In the genomic region with DNA sequence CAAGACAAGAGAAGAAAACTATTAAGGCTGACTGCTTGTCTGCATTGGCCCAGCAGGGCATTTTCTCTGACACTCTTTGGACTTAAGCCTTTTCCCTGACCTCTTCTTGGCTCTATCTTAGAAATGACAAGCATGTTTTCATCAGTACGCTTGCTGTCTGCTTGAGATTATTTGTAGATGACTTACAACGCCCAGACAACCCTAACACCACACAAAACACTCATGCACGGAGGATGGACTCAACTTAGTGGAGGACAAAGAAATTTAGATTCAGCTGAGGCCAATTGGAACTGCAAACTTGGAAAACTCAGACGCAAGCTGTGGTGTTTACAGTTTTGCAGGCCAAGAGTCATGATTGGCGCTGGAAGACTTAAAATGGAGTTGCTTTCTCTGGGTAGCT, we compare ENCODE assay signal across 32 mouse cellular contexts. TPM values are rescaled to one million over a fixed set of nuclear protein-coding genes. Genes with fewer than 3 reads are reported as not detected.
DNase-seq lines count a peak whose midpoint lies in the region; ATAC-seq and TF ChIP-seq lines count a peak whose summit lies in the region.
"Had no signal": no experiment of that assay in that cellular context is flagged by ENCODE, and none has a peak within 500 bp of the region (broad histone marks: within the 10 kb centered on the region; RNA-seq: fewer than 3 reads in every experiment).

No protein-coding gene starts in this region.

- no peaks in the 10 kb centered on the region for H3K9me3 ChIP-seq in forebrain, postnatal 0 days (ENCODE audit: low read length)
- no peaks in the 10 kb centered on the region for H3K9me3 ChIP-seq in forebrain, embryonic 16.5 days (ENCODE audit: control insufficient read depth, low read length)
- H3K9me3 ChIP-seq in hindbrain, embryonic 16.5 days (ENCODE audit: control insufficient read depth, low read length): peaks cover 2% of the 10 kb centered on the region; the same call in 1 of the 2 replicates
- H3K9me3 ChIP-seq in hindbrain, embryonic 13.5 days: peaks cover 4% of the 10 kb centered on the region; the same call in 1 of the 2 replicates
- H3K9me3 ChIP-seq: kidney, embryonic 15.5 days; limb, embryonic 12.5 days; midbrain, embryonic 12.5 days; neural tube, embryonic 13.5 days; stomach, embryonic 15.5 days had no signal

- no peaks in the 10 kb centered on the region; the same call in 1 of the 2 replicates for H3K4me1 ChIP-seq in forebrain, postnatal 0 days (ENCODE audit: insufficient read depth)
- H3K4me1 ChIP-seq in forebrain, embryonic 16.5 days (replicated peaks; ENCODE audit: control insufficient read depth, insufficient read depth, low read length): peaks cover 13% of the 10 kb centered on the region
- peaks cover 4% of the 10 kb centered on the region; the same call in 1 of the 2 replicates for H3K4me1 ChIP-seq in hindbrain, embryonic 16.5 days (ENCODE audit: control insufficient read depth, insufficient read depth, low read depth, low read length)
- peaks cover 22% of the 10 kb centered on the region for H3K4me1 ChIP-seq in hindbrain, embryonic 13.5 days (replicated peaks)

- no peaks in the 10 kb centered on the region for H3K36me3 ChIP-seq in forebrain, postnatal 0 days (ENCODE audit: insufficient read depth)
- H3K36me3 ChIP-seq in forebrain, embryonic 16.5 days (ENCODE audit: control insufficient read depth, insufficient read depth): no peaks in the 10 kb centered on the region
- H3K36me3 ChIP-seq in hindbrain, embryonic 16.5 days (ENCODE audit: control insufficient read depth, insufficient read depth, low read length): no peaks in the 10 kb centered on the region
- H3K36me3 ChIP-seq in hindbrain, embryonic 13.5 days: no peaks in the 10 kb centered on the region
- H3K36me3 ChIP-seq: kidney, embryonic 15.5 days; limb, embryonic 12.5 days; midbrain, embryonic 12.5 days; neural tube, embryonic 13.5 days; stomach, embryonic 15.5 days had no signal

- no peak overlapping the region for H3K4me2 ChIP-seq in forebrain, postnatal 0 days (ENCODE audit: low read depth)
- H3K4me2 ChIP-seq in forebrain, embryonic 16.5 days (ENCODE audit: low read length): no peak overlapping the region
- no peak overlapping the region for H3K4me2 ChIP-seq in hindbrain, embryonic 16.5 days (ENCODE audit: low read length)
- H3K4me2 ChIP-seq in hindbrain, embryonic 13.5 days: no peak overlapping the region
- H3K4me2 ChIP-seq: kidney, embryonic 15.5 days; limb, embryonic 12.5 days; midbrain, embryonic 12.5 days; neural tube, embryonic 13.5 days; stomach, embryonic 15.5 days had no signal

- no peak for DNase-seq in forebrain, postnatal 0 days
- peak; percentile 50 for DNase-seq in Muller cell, postnatal 12 days (ENCODE audit: inconsistent ontology term)
- DNase-seq in lung, postnatal 10 days: peak; percentile 71
- no peak for DNase-seq in ovary, adult 18-20 months (ENCODE audit: low spot score)
- no peak for DNase-seq in layer of hippocampus, postnatal 25 days (ENCODE audit: extremely low spot score in 1 of 2, low spot score in 1 of 2)
- DNase-seq: adrenal gland, postnatal 36 days; cerebellum, adult 11-12 months; cerebellum, postnatal 36 days; right cerebral cortex, postnatal 14 days; spleen, adult 18-20 months had no signal

- TF ChIP-seq CTCF in forebrain, postnatal 0 days (IDR thresholded peaks at IDR 0.05; ENCODE audit: low read depth): no peak

- whole genome bisulfite sequencing in forebrain, postnatal 0 days: 60% methylated on average over 5 of the region's 5 CpGs
- 77% methylated on average over 5 of the region's 5 CpGs for WGBS in forebrain, embryonic 16.5 days
- WGBS in hindbrain, embryonic 16.5 days: 56% methylated on average over 5 of the region's 5 CpGs
- WGBS in hindbrain, embryonic 13.5 days: 72% methylated on average over 5 of the region's 5 CpGs

- no peak overlapping the region for H3K9ac ChIP-seq in forebrain, postnatal 0 days
- H3K9ac ChIP-seq in forebrain, embryonic 16.5 days (replicated peaks; ENCODE audit: low read depth, low read length): no peak overlapping the region
- no peak overlapping the region for H3K9ac ChIP-seq in hindbrain, embryonic 16.5 days (ENCODE audit: low read depth, low read length)
- no peak overlapping the region for H3K9ac ChIP-seq in hindbrain, embryonic 13.5 days
- H3K9ac ChIP-seq: kidney, embryonic 15.5 days; limb, embryonic 12.5 days; liver, embryonic 14.5 days; midbrain, embryonic 12.5 days; neural tube, embryonic 13.5 days; stomach, embryonic 15.5 days had no signal

- no peak overlapping the region for H3K27ac ChIP-seq in forebrain, postnatal 0 days (ENCODE audit: low read depth, low read length)
- no peak overlapping the region for H3K27ac ChIP-seq in forebrain, embryonic 16.5 days (ENCODE audit: low read length)
- peak overlapping the region; percentile 55 for H3K27ac ChIP-seq in hindbrain, embryonic 16.5 days (ENCODE audit: low read depth, low read length)
- H3K27ac ChIP-seq in hindbrain, embryonic 13.5 days: no peak overlapping the region
- H3K27ac ChIP-seq: kidney, embryonic 15.5 days; limb, embryonic 12.5 days; liver, embryonic 14.5 days; midbrain, embryonic 12.5 days; neural tube, embryonic 13.5 days; stomach, embryonic 15.5 days had no signal

- H3K27me3 ChIP-seq in forebrain, postnatal 0 days (ENCODE audit: insufficient read depth, low read length): no peaks in the 10 kb centered on the region
- H3K27me3 ChIP-seq in forebrain, embryonic 16.5 days (replicated peaks; ENCODE audit: control insufficient read depth, insufficient read depth, low read length): no peaks in the 10 kb centered on the region
- no peaks in the 10 kb centered on the region for H3K27me3 ChIP-seq in hindbrain, embryonic 16.5 days (replicated peaks; ENCODE audit: control insufficient read depth, insufficient read depth, low read length)
- no peaks in the 10 kb centered on the region for H3K27me3 ChIP-seq in hindbrain, embryonic 13.5 days
- H3K27me3 ChIP-seq: kidney, embryonic 15.5 days; limb, embryonic 12.5 days; midbrain, embryonic 12.5 days; neural tube, embryonic 13.5 days; stomach, embryonic 15.5 days had no signal

- H3K4me3 ChIP-seq in forebrain, postnatal 0 days (ENCODE audit: low read depth, low read length): no peak overlapping the region
- no peak overlapping the region for H3K4me3 ChIP-seq in forebrain, embryonic 16.5 days (replicated peaks; ENCODE audit: low read length)
- H3K4me3 ChIP-seq in hindbrain, embryonic 16.5 days (ENCODE audit: low read length): no peak overlapping the region
- H3K4me3 ChIP-seq in hindbrain, embryonic 13.5 days: no peak overlapping the region
- H3K4me3 ChIP-seq: kidney, embryonic 15.5 days; limb, embryonic 12.5 days; midbrain, embryonic 12.5 days; neural tube, embryonic 13.5 days; stomach, embryonic 15.5 days had no signal

- ATAC-seq in forebrain, postnatal 0 days: 0 out of 2 replicates have a peak, but pooled peaks have one; percentile 32
- no peak for ATAC-seq in forebrain, embryonic 16.5 days
- peak; percentile 28; the same call in 1 of the 2 replicates for ATAC-seq in hindbrain, embryonic 16.5 days
- no peak for ATAC-seq in hindbrain, embryonic 13.5 days (ENCODE audit: low FRiP score)
- ATAC-seq: CD4-positive, CD25-positive, alpha-beta regulatory T cell, adult 4 months; inflammation-experienced regulatory T-cells, adult 6 months had no signal

RNA-seq across cellular contexts. Expression of gene Gm3646, which starts 34.7 kb away (rescaled TPM):
- total RNA-seq in forebrain, postnatal 0 days (2014; rRNA removed): not detected in 2 replicates
- polyA plus RNA-seq in forebrain, postnatal 0 days (2015; fragmentation: Nextera tagmentation; extraction: Ambion mirVana): not detected in 2 replicates
- polyA plus RNA-seq in forebrain, embryonic 16.5 days (2015; fragmentation: Nextera tagmentation; extraction: Ambion mirVana): not detected in 2 replicates
- polyA plus RNA-seq in hindbrain, embryonic 16.5 days (2015; fragmentation: Nextera tagmentation; extraction: Ambion mirVana): not detected in 2 replicates
- polyA plus RNA-seq in hindbrain, embryonic 13.5 days (2015; fragmentation: Nextera tagmentation; extraction: Ambion mirVana): not detected in 2 replicates
- total RNA-seq in layer of hippocampus, postnatal 25 days (2021): not detected
- total RNA-seq: adrenal gland, postnatal 36 days; ES-E14; hematopoietic stem cell, adult 5-6 weeks; layer of hippocampus, postnatal 10 days; left cerebral cortex, postnatal 10 days; megakaryocyte progenitor cell, adult 5-6 weeks had no signal
- polyA plus RNA-seq: CD4-positive, CD25-positive, alpha-beta regulatory T cell, adult 4 months; forebrain, embryonic 11.5 days; frontal cortex, adult 2 months; gonadal fat pad, adult 2 months; inflammation-experienced regulatory T-cells, adult 6 months; kidney, embryonic 15.5 days; large intestine, adult 2 months; limb, embryonic 12.5 days; liver, embryonic 14.5 days; midbrain, embryonic 12.5 days; neural tube, embryonic 13.5 days; thymus, postnatal 0 days; urinary bladder, adult 2 months had no signal

RNA-seq across cellular contexts. Expression of gene Rfx8, which starts 49.6 kb away (rescaled TPM):
- 0.52 TPM in 1 of 2 replicates, not detected in the other for total RNA-seq in forebrain, postnatal 0 days (2014; rRNA removed)
- 0.22 and 0.34 TPM in 2 replicates for polyA plus RNA-seq in forebrain, postnatal 0 days (2015; fragmentation: Nextera tagmentation; extraction: Ambion mirVana)
- 0.20 TPM in 1 of 2 replicates, not detected in the other for polyA plus RNA-seq in forebrain, embryonic 16.5 days (2015; fragmentation: Nextera tagmentation; extraction: Ambion mirVana)
- polyA plus RNA-seq in hindbrain, embryonic 16.5 days (2015; fragmentation: Nextera tagmentation; extraction: Ambion mirVana): 0.23 and 0.30 TPM in 2 replicates
- 0.26 and 0.49 TPM in 2 replicates for polyA plus RNA-seq in hindbrain, embryonic 13.5 days (2015; fragmentation: Nextera tagmentation; extraction: Ambion mirVana)
- under 1 TPM; 0.19 to 0.54 TPM for total RNA-seq in layer of hippocampus, postnatal 25 days (2021)
- total RNA-seq: ES-E14; left cerebral cortex, postnatal 10 days had no signal
- polyA plus RNA-seq: CD4-positive, CD25-positive, alpha-beta regulatory T cell, adult 4 months; inflammation-experienced regulatory T-cells, adult 6 months; large intestine, adult 2 months had no signal

Comparison
In these comparisons a context has a peak if more than half of its experiments do, and no peak if none do; other contexts are left out.
1. ATAC-seq: peak in forebrain, postnatal 0 days (single experiment) and hindbrain, embryonic 16.5 days (single experiment); none in forebrain, embryonic 16.5 days (single experiment) and hindbrain, embryonic 13.5 days (single experiment).
2. DNase-seq: peak in Muller cell, postnatal 12 days (single experiment) and lung, postnatal 10 days (single experiment); none in forebrain, postnatal 0 days (single experiment), ovary, adult 18-20 months (single experiment) and layer of hippocampus, postnatal 25 days (0 of 2).